Mouse (Mus musculus) heart, embryonic 15.5 days (tissue): ENCODE data around the gene Grm8. TPM values are rescaled to one million over a fixed set of nuclear protein-coding genes. Genes with fewer than 3 reads are reported as not detected.
"Not testable (repeated sequence)": the region's sequence is repeated elsewhere in the genome, so short reads cannot be mapped to it uniquely, and the experiment has no call there.

Source experiments
- ATAC-seq: fragments of 200-750 bp; cut with Nextera tagmentation; replicated peaks from 2 replicates; pipeline ENCODE4 v1.8.0; 2017; ENCODE audit warnings: low read depth, moderate TSS enrichment; ENCODE audit not compliant: insufficient number of reproducible peaks, insufficient read depth, low FRiP score
- H3K27ac ChIP-seq: fragments of 300-500 bp; sonication (generic); 2 replicates; pipeline ENCODE4 v1.5.1; 2015; ENCODE audit warnings: mild to moderate bottlenecking, inconsistent platforms
- H3K27me3 ChIP-seq: fragments of 300-500 bp; sonication (generic); 2 replicates; pipeline ENCODE4 v1.6.1; 2015; ENCODE audit warnings: inconsistent platforms
- H3K36me3 ChIP-seq: fragments of 300-500 bp; sonication (generic); 2 replicates; pipeline ENCODE4 v1.6.1; 2015; ENCODE audit warnings: mild to moderate bottlenecking, inconsistent platforms
- H3K4me1 ChIP-seq: fragments of 300-500 bp; sonication (generic); replicated peaks from 2 replicates; pipeline ENCODE4 v1.6.1; 2015; ENCODE audit warnings: inconsistent platforms
- H3K4me2 ChIP-seq: fragments of 300-500 bp; sonication (generic); 2 replicates; pipeline ENCODE4 v1.6.1; 2015; ENCODE audit warnings: inconsistent platforms, mild to moderate bottlenecking, moderate library complexity
- H3K4me3 ChIP-seq: fragments of 300-500 bp; sonication (generic); 2 replicates; pipeline ENCODE4 v1.5.1; 2015; ENCODE audit warnings: mild to moderate bottlenecking, inconsistent platforms
- H3K9ac ChIP-seq: fragments of 300-500 bp; sonication (generic); 2 replicates; pipeline ENCODE4 v1.6.1; 2015; ENCODE audit warnings: mild to moderate bottlenecking, inconsistent platforms
- H3K9me3 ChIP-seq: fragments of 300-500 bp; sonication (generic); replicated peaks from 2 replicates; pipeline ENCODE4 v1.6.1; 2016; ENCODE audit warnings: inconsistent platforms
- WGBS: fragments of 180-500 bp; shearing (Covaris S2); methylation state at CpG from one replicate; pipeline ENCODE4 v1.1.7; 2015; ENCODE audit warnings: mixed read lengths; 5-methylcytosine and 5-hydroxymethylcytosine counted together
- polyA plus RNA-seq: library from polyadenylated mRNA; unstranded; fragments of >200 nt; fragmentation: Nextera tagmentation; extraction: Ambion mirVana; gene quantifications from 2 replicates; pipeline ENCODE4 v1.2.1, GENCODE M21; 2015

The Grm8 gene
- polyA plus RNA-seq, 1 experiment from 2014 or later: 0.08 TPM

GRCm38 (mm10) chr6:27849644-27850043 lies 285.3 kb downstream of the Grm8 start:
- WGBS: 37% methylated on average over 1 of the region's 1 CpGs
- H3K4me3 ChIP-seq: no peak overlapping the region
- ATAC-seq: no peak

DNA sequence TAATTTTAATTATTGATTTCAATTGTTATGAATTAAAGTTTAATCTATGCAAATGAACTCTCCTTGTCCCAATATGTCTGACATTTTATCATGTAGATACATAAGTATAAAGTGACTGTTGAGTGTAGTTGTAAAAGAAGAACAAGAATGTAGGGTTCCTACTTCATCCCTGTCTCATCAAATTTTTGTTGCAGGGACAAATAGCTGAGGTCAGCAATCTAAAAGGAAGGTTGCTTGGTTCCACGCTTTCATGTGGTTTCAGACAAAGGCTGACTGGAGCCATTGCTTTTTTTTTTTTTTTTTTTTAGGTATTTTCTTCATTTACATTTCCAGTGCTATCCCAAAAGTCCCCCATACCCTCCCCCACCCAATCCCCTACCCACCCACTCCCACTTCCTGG lies 298.8 kb downstream of the Grm8 start:
- Histone ChIP-seq H3K27ac (no peak overlapping the region), H3K9me3 (no peaks in the 10 kb centered on the region), H3K27me3 (no peaks in the 10 kb centered on the region), H3K9ac (no peak overlapping the region), H3K4me2 (no peak overlapping the region), H3K4me3 (no peak overlapping the region), H3K36me3 (no peaks in the 10 kb centered on the region), H3K4me1 (no peaks in the 10 kb centered on the region)
- no peak for ATAC-seq
- WGBS: 95% methylated on average over 1 of the region's 1 CpGs

More at GRCm38 (mm10) chr6:27849644-27850043, 285.3 kb downstream of the Grm8 start:
- no peak overlapping the region for H3K9ac ChIP-seq
- H3K9me3 ChIP-seq: no peaks in the 10 kb centered on the region
- H3K4me1 ChIP-seq: no peaks in the 10 kb centered on the region
- H3K27ac ChIP-seq: no peak overlapping the region
- H3K4me2 ChIP-seq: no peak overlapping the region
- H3K36me3 ChIP-seq: no peaks in the 10 kb centered on the region
- no peaks in the 10 kb centered on the region for H3K27me3 ChIP-seq

DNA sequence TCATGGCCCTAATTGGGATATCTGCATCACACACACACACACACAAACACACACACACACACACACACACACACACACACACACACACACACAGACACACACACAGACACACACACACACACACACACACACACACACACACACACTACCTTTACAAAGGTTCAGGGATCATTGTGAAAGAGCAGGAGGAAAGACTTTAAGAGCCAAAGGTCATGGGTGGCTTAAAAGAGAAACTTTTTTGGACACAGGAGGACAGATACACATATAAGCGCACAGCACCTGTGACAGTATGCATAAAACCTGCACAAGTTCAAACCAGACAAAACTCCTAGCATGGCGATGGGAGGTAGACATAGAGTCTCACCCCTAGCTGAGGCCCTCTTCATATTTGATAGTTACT lies 315.2 kb downstream of the Grm8 start:
- not testable (repeated sequence) for H3K9me3 ChIP-seq, ATAC-seq
- WGBS: 88% methylated on average over 2 of the region's 2 CpGs

GRCm38 (mm10) chr6:27812789-27813188 lies 322.2 kb downstream of the Grm8 start:
- no peak overlapping the region for H3K9ac ChIP-seq
- H3K27ac ChIP-seq: no peak overlapping the region
- ATAC-seq: no peak
- no peak overlapping the region for H3K4me3 ChIP-seq
- no peaks in the 10 kb centered on the region for H3K36me3 ChIP-seq
- H3K4me1 ChIP-seq: no peaks in the 10 kb centered on the region
- no peak overlapping the region for H3K4me2 ChIP-seq
- H3K27me3 ChIP-seq: no peaks in the 10 kb centered on the region
- 72% methylated on average over 5 of the region's 5 CpGs for whole genome bisulfite sequencing
- no peaks in the 10 kb centered on the region for H3K9me3 ChIP-seq

More for the DNA sequence above, 315.2 kb downstream of the Grm8 start:
- not testable (repeated sequence) for H3K4me3 ChIP-seq, H3K4me2 ChIP-seq, H3K27ac ChIP-seq, H3K9ac ChIP-seq, H3K27me3 ChIP-seq, H3K4me1 ChIP-seq, H3K36me3 ChIP-seq

DNA sequence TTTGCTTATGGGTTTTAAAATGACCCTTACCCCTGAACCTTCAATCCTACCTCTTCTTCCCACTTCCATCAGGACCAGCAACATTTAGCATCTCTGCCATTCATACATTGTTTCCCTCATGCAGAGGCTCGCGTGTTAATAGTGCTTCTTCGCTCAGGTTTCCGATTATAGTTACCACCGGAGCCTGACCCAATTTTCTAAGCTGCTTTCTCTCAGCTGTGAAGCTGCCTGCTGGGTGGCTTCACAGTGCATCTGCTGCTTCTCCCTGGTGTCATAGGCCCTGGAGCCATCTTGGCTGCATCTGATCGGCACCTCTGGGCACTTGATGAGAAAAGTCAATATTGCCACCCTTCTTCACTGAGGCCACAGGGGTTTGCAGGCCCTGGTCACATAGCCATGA lies 325.0 kb downstream of the Grm8 start:
- Histone ChIP-seq H3K27ac (no peak overlapping the region), H3K27me3 (no peaks in the 10 kb centered on the region), H3K4me1 (no peaks in the 10 kb centered on the region), H3K36me3 (no peaks in the 10 kb centered on the region), H3K9me3 (no peaks in the 10 kb centered on the region), H3K9ac (no peak overlapping the region), H3K4me2 (no peak overlapping the region), H3K4me3 (no peak overlapping the region)
- WGBS: 77% methylated on average over 6 of the region's 6 CpGs
- ATAC-seq: no peak

DNA sequence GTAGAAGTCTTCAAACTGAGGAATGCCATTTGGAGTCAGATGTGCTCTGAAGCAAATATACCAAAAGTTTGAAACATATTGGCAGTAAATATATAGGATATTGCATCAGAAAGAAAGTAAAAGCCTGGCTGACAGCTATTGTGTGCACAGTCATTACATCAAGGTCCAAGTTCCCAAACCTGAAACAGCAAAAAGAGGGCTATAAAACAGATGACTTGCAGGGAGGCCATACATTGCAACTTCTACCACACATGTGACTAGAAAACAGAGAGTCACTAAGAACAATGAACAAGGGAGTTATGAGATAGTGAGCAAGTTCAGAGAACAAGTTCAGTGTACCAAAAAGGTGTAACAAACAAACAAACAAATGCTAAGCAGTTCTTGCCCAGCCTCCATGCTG lies 328.2 kb downstream of the Grm8 start:
- H3K36me3 ChIP-seq: no peaks in the 10 kb centered on the region
- no peak overlapping the region for H3K27ac ChIP-seq
- no peaks in the 10 kb centered on the region for H3K9me3 ChIP-seq
- H3K4me2 ChIP-seq: no peak overlapping the region
- no peak overlapping the region for H3K9ac ChIP-seq
- H3K4me1 ChIP-seq: no peaks in the 10 kb centered on the region
- ATAC-seq: no peak
- no peaks in the 10 kb centered on the region for H3K27me3 ChIP-seq
- no peak overlapping the region for H3K4me3 ChIP-seq

DNA sequence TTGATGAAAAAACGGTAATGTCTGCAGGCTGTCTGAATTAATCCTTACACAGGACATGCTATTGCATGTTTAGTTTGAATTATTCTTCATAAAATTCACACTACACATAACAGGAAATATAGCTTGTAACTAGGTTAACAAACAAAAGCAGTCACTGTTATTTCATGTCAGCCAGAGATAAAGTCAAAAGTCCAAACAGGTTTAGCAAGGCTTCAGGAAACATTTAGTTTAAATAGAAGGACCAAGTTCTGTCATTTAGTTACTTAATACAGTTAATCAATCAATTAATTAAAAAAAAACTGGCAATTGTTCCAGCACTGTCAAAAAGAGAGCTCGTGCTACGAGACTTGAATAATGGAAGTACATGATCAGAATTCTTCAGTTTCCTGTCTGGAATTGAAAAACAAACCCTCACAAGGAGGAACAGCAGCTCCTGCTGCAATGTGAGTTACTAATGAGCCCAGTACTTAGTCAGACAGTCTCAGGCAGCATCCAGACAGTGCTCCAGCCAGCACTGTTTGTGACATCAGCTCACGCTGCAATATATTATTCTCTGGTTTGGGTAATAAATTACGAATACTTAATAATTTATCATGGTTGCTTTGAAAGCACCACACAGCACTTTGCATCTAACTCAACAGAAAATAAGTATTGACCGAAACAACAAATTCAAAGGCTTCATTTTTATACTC lies 334.0 kb downstream of the Grm8 start:
- WGBS: 66% methylated on average over 6 of the region's 6 CpGs
- Histone ChIP-seq H3K4me3 (no peak overlapping the region), H3K4me1 (no peaks in the 10 kb centered on the region), H3K9me3 (no peaks in the 10 kb centered on the region), H3K27me3 (no peaks in the 10 kb centered on the region), H3K9ac (no peak overlapping the region), H3K36me3 (no peaks in the 10 kb centered on the region), H3K27ac (no peak overlapping the region), H3K4me2 (no peak overlapping the region)
- ATAC-seq: no peak

DNA sequence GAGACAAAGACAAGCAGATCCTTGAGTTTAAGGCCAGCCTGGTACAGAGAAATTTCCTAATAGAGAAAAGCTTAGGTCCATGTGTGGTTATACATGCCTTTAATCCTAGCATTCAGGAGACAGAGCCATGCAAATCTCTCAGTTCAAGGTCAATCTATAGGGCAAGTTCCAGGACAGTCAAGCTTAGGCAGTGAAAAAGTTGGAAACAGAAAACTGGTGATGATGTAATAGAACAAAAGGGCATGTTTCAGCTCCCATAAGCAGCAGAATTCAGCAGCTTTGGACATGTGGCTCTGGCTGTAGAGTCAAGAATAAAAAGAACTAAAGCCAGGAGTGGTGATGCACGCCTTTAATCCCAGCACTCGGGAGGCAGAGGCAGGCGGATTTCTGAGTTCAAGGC lies 336.2 kb downstream of the Grm8 start:
- Histone ChIP-seq H3K36me3 (no peaks in the 10 kb centered on the region), H3K9ac (no peak overlapping the region), H3K27ac (no peak overlapping the region), H3K4me3 (no peak overlapping the region), H3K4me1 (no peaks in the 10 kb centered on the region), H3K27me3 (no peaks in the 10 kb centered on the region), H3K9me3 (no peaks in the 10 kb centered on the region), H3K4me2 (no peak overlapping the region)
- ATAC-seq: no peak
- 75% methylated on average over 3 of the region's 3 CpGs for WGBS

- Histone ChIP-seq H3K27me3 (no peaks in the 10 kb centered on the region), H3K9me3 (no peaks in the 10 kb centered on the region), H3K36me3 (no peaks in the 10 kb centered on the region), H3K4me2 (no peak overlapping the region), H3K27ac (no peak overlapping the region), H3K4me1 (no peaks in the 10 kb centered on the region), H3K9ac (no peak overlapping the region), H3K4me3 (no peak overlapping the region)
- no peak for ATAC-seq
- 91% methylated on average over 3 of the region's 3 CpGs for WGBS
Measured at GRCm38 (mm10) chr6:27789566-27789965, 345.4 kb downstream of the Grm8 start.

DNA sequence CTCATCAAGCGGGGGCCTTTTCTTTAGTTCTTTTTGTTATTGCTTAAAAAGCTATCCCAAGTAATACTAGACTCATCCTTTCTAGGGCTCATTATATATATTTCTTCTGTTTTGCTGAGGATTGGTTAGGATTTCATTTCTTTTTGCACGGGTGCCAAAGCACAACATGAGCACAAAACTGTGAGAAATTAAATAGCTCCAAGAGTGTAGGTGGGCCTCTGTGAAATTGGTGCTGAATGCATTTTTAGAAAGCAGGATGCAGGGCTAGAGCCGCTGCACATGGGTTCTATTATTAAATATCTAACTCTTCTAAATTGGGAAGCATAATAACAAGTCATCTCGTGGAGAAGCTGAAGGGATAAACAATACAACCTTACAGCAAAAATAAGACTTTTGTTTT lies 345.8 kb downstream of the Grm8 start:
- Histone ChIP-seq H3K9me3 (no peaks in the 10 kb centered on the region), H3K4me2 (no peak overlapping the region), H3K36me3 (no peaks in the 10 kb centered on the region), H3K27ac (no peak overlapping the region), H3K4me1 (no peaks in the 10 kb centered on the region), H3K4me3 (no peak overlapping the region), H3K27me3 (no peaks in the 10 kb centered on the region), H3K9ac (no peak overlapping the region)
- no peak for ATAC-seq
- WGBS: 75% methylated on average over 4 of the region's 4 CpGs

- H3K27ac ChIP-seq: no peak overlapping the region
- no peaks in the 10 kb centered on the region for H3K4me1 ChIP-seq
- H3K36me3 ChIP-seq: no peaks in the 10 kb centered on the region
- ATAC-seq: no peak
- no peak overlapping the region for H3K4me3 ChIP-seq
- H3K27me3 ChIP-seq: no peaks in the 10 kb centered on the region
- WGBS: 56% methylated on average over 1 of the region's 1 CpGs
- no peaks in the 10 kb centered on the region for H3K9me3 ChIP-seq
- no peak overlapping the region for H3K9ac ChIP-seq
- H3K4me2 ChIP-seq: no peak overlapping the region
Measured at GRCm38 (mm10) chr6:27782251-27782650, 352.7 kb downstream of the Grm8 start.

DNA sequence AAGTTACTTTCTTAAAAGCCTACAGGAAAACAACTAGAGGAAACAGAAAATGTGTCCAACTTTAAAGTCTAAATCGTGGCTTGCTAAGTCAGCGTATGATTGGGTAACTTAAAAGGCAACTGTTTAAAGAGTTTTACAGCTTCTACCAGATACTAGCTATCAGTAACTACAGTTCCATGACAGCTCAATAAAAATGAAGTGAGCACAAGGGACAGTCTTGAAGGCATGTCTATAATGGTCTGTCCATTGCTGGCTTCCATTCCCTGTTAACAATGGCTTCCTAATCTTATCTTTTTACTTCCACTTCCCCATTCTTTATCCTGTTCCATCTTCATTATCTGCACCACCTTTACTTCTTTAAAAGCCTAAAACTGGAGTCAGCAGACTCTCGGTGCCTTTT lies 353.6 kb downstream of the Grm8 start:
- no peak overlapping the region for H3K9ac ChIP-seq
- ATAC-seq: no peak
- no peak overlapping the region for H3K4me2 ChIP-seq
- no peak overlapping the region for H3K27ac ChIP-seq
- no peaks in the 10 kb centered on the region for H3K9me3 ChIP-seq
- H3K36me3 ChIP-seq: no peaks in the 10 kb centered on the region
- no peaks in the 10 kb centered on the region for H3K4me1 ChIP-seq
- no peak overlapping the region for H3K4me3 ChIP-seq
- H3K27me3 ChIP-seq: no peaks in the 10 kb centered on the region
- 70% methylated on average over 3 of the region's 3 CpGs for WGBS
